Mouse (Mus musculus) central nervous system, embryonic 18 days (tissue): Measurements from ENCODE around the gene Alcam. TPM values are rescaled to one million over a fixed set of nuclear protein-coding genes. Genes with fewer than 3 reads are reported as not detected.

Experiments used
- polyA plus RNA-seq: library from polyadenylated mRNA; depleted of rRNA; stranded (reverse); fragments of >200 nt; gene quantifications from 2 replicates; pipeline ENCODE4 v1.2.3, GENCODE M21; 2012; rRNA removed

Alcam gene
- polyA plus RNA-seq = 55.8 and 58.5 TPM in 2 replicates

DNA sequence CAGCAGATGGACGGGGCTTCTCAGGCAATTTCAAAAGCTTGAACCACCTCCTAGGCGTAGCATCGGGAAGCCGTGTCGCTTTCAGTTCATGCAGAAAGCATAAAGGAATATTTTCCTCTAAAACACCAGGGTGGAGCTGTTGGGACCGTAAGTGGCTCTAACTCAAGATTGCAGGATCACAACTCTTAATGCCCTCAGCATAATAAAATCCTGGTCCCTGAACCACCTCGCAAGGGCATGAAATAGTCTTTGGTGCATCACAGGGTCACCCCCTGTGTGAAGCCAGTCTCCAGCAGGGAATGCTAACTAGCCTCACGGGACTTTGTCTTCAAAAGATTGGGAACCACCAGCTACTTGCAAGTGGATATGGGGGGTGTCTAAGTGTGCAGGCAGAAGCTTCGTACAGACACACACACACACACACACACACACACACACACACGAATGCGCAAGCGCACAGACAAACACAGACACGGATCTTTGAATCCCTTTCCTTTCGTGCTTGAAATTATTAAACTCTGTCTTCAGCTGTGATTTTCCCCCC is at the start of gene Alcam:
Alcam (minus strand) TSS at position 104 of the 544 bp plus-strand sequence.

